15 mouse cellular contexts compared by ENCODE assay signal in genomic region chr3:26850691-26851563, GRCm38 (mm10).
DNase-seq lines count a peak whose midpoint lies in the region; ATAC-seq and TF ChIP-seq lines count a peak whose summit lies in the region.
"Had no signal": no experiment of that assay in that cellular context is flagged by ENCODE, and none has a peak within 500 bp of the region (broad histone marks: within the 10 kb centered on the region; RNA-seq: fewer than 3 reads in every experiment).

No protein-coding gene starts in this region.

- peak; percentile 28; the same call in 1 of the 2 replicates for TF ChIP-seq CTCF in forebrain, postnatal 0 days (IDR thresholded peaks at IDR 0.05; ENCODE audit: low read depth)

- H3K4me3 ChIP-seq in forebrain, embryonic 11.5 days (ENCODE audit: low read depth, low read length): no peak overlapping the region
- H3K4me3 ChIP-seq in forebrain, embryonic 10.5 days: no peak overlapping the region
- H3K4me3 ChIP-seq in forebrain, postnatal 0 days (ENCODE audit: low read depth, low read length): no peak overlapping the region
- no peak overlapping the region for H3K4me3 ChIP-seq in midbrain, embryonic 15.5 days
- H3K4me3 ChIP-seq in liver, embryonic 11.5 days (ENCODE audit: low read depth, low read length): no peak overlapping the region
- H3K4me3 ChIP-seq: embryonic facial prominence, embryonic 15.5 days; lung, embryonic 15.5 days; megakaryocyte, embryonic 14.5 days had no signal

- no peak overlapping the region for H3K9ac ChIP-seq in forebrain, embryonic 11.5 days (ENCODE audit: low read length)
- H3K9ac ChIP-seq in forebrain, postnatal 0 days: no peak overlapping the region
- no peak overlapping the region for H3K9ac ChIP-seq in midbrain, embryonic 15.5 days
- H3K9ac ChIP-seq in liver, embryonic 11.5 days (ENCODE audit: low read depth, low read length): no peak overlapping the region
- H3K9ac ChIP-seq: embryonic facial prominence, embryonic 15.5 days; lung, embryonic 15.5 days had no signal

- no peaks in the 10 kb centered on the region for H3K27me3 ChIP-seq in forebrain, embryonic 11.5 days (ENCODE audit: control insufficient read depth, insufficient read depth, low read length)
- H3K27me3 ChIP-seq in forebrain, embryonic 10.5 days (ENCODE audit: poor library complexity, severe bottlenecking): no peaks in the 10 kb centered on the region
- H3K27me3 ChIP-seq in forebrain, postnatal 0 days (ENCODE audit: insufficient read depth, low read length): no peaks in the 10 kb centered on the region
- no peaks in the 10 kb centered on the region for H3K27me3 ChIP-seq in midbrain, embryonic 15.5 days (replicated peaks)
- H3K27me3 ChIP-seq in liver, embryonic 11.5 days (replicated peaks; ENCODE audit: control insufficient read depth, insufficient read depth, low read length): no peaks in the 10 kb centered on the region
- H3K27me3 ChIP-seq: embryonic facial prominence, embryonic 15.5 days; lung, embryonic 15.5 days; megakaryocyte, embryonic 14.5 days had no signal

- no peaks in the 10 kb centered on the region for H3K36me3 ChIP-seq in forebrain, embryonic 11.5 days (ENCODE audit: control insufficient read depth, insufficient read depth, low read length)
- no peaks in the 10 kb centered on the region for H3K36me3 ChIP-seq in forebrain, embryonic 10.5 days (replicated peaks)
- H3K36me3 ChIP-seq in forebrain, postnatal 0 days (ENCODE audit: insufficient read depth): no peaks in the 10 kb centered on the region
- H3K36me3 ChIP-seq in midbrain, embryonic 15.5 days (replicated peaks): no peaks in the 10 kb centered on the region
- no peaks in the 10 kb centered on the region for H3K36me3 ChIP-seq in liver, embryonic 11.5 days (ENCODE audit: control insufficient read depth, insufficient read depth, low read length)
- H3K36me3 ChIP-seq: embryonic facial prominence, embryonic 15.5 days; lung, embryonic 15.5 days had no signal

- no peak overlapping the region for H3K27ac ChIP-seq in forebrain, embryonic 11.5 days (ENCODE audit: low read depth, low read length)
- H3K27ac ChIP-seq in forebrain, embryonic 10.5 days: no peak overlapping the region
- peak overlapping the region; percentile 72 for H3K27ac ChIP-seq in forebrain, postnatal 0 days (ENCODE audit: low read depth, low read length)
- H3K27ac ChIP-seq in midbrain, embryonic 15.5 days: peak overlapping the region; percentile 68
- H3K27ac ChIP-seq in liver, embryonic 11.5 days (ENCODE audit: low read depth, low read length): no peak overlapping the region
- H3K27ac ChIP-seq: embryonic facial prominence, embryonic 15.5 days; lung, embryonic 15.5 days had no signal

- no peak for DNase-seq in forebrain, embryonic 11.5 days (ENCODE audit: low spot score)
- no peak for DNase-seq in forebrain, embryonic 10.5 days (ENCODE audit: extremely low spot score, low spot score)
- peak; percentile 20 for DNase-seq in cerebellum, adult 9-11 months
- peak; percentile 62 for DNase-seq in forebrain, postnatal 0 days
- DNase-seq in liver, embryonic 11.5 days (ENCODE audit: low spot score): no peak
- DNase-seq in kidney, adult 9 months: no peak
- no peak for DNase-seq in adrenal gland, adult 2 months
- DNase-seq: heart, adult 18-20 months; kidney, postnatal 36 days; retina, postnatal 1 day had no signal

- no peaks in the 10 kb centered on the region for H3K9me3 ChIP-seq in forebrain, embryonic 11.5 days (ENCODE audit: control insufficient read depth, low read length)
- H3K9me3 ChIP-seq in forebrain, embryonic 10.5 days: no peaks in the 10 kb centered on the region
- H3K9me3 ChIP-seq in forebrain, postnatal 0 days (ENCODE audit: low read length): no peaks in the 10 kb centered on the region
- H3K9me3 ChIP-seq in midbrain, embryonic 15.5 days: no peaks in the 10 kb centered on the region
- H3K9me3 ChIP-seq in liver, embryonic 11.5 days (ENCODE audit: control insufficient read depth, low read length): 0 out of 2 replicates have a peak, but pooled peaks cover 2% of the 10 kb centered on the region
- H3K9me3 ChIP-seq: embryonic facial prominence, embryonic 15.5 days; lung, embryonic 15.5 days had no signal

- 42% methylated on average over 9 of the region's 9 CpGs for WGBS in forebrain, embryonic 11.5 days
- 57% methylated on average over 9 of the region's 9 CpGs for WGBS in forebrain, embryonic 10.5 days
- 12% methylated on average over 9 of the region's 9 CpGs for WGBS in forebrain, postnatal 0 days
- 30% methylated on average over 9 of the region's 9 CpGs for WGBS in midbrain, embryonic 15.5 days
- WGBS in liver, embryonic 11.5 days: 77% methylated on average over 9 of the region's 9 CpGs

- peak; percentile 53; the same call in 1 of the 2 replicates for ATAC-seq in forebrain, embryonic 11.5 days (replicated peaks; ENCODE audit: low FRiP score)
- peak; percentile 89 for ATAC-seq in forebrain, postnatal 0 days
- peak; percentile 87 for ATAC-seq in midbrain, embryonic 15.5 days (replicated peaks)
- no peak for ATAC-seq in liver, embryonic 11.5 days (replicated peaks; ENCODE audit: low FRiP score)
- ATAC-seq: intestine, embryonic 16.5 days had no signal

- no peak overlapping the region for H3K4me2 ChIP-seq in forebrain, embryonic 11.5 days (ENCODE audit: low read depth, low read length, severe bottlenecking)
- H3K4me2 ChIP-seq in forebrain, postnatal 0 days (ENCODE audit: low read depth): no peak overlapping the region
- no peak overlapping the region for H3K4me2 ChIP-seq in midbrain, embryonic 15.5 days
- no peak overlapping the region for H3K4me2 ChIP-seq in liver, embryonic 11.5 days
- H3K4me2 ChIP-seq: embryonic facial prominence, embryonic 15.5 days; lung, embryonic 15.5 days had no signal

- peaks cover 2% of the 10 kb centered on the region; the same call in 1 of the 2 replicates for H3K4me1 ChIP-seq in forebrain, embryonic 11.5 days (replicated peaks; ENCODE audit: control insufficient read depth, insufficient read depth, low read length)
- peaks cover 10% of the 10 kb centered on the region for H3K4me1 ChIP-seq in forebrain, embryonic 10.5 days
- H3K4me1 ChIP-seq in forebrain, postnatal 0 days (ENCODE audit: insufficient read depth): peaks cover 5% of the 10 kb centered on the region
- H3K4me1 ChIP-seq in midbrain, embryonic 15.5 days: peaks cover 14% of the 10 kb centered on the region
- H3K4me1 ChIP-seq in liver, embryonic 11.5 days (replicated peaks; ENCODE audit: control insufficient read depth, insufficient read depth, low read length): no peaks in the 10 kb centered on the region
- H3K4me1 ChIP-seq: embryonic facial prominence, embryonic 15.5 days; lung, embryonic 15.5 days; megakaryocyte, embryonic 14.5 days had no signal

Comparison
In these comparisons a context has a peak if more than half of its experiments do, and no peak if none do; other contexts are left out.
1. DNase-seq: peak in cerebellum, adult 9-11 months (single experiment) and forebrain, postnatal 0 days (single experiment); none in forebrain, embryonic 11.5 days (single experiment), forebrain, embryonic 10.5 days (single experiment), liver, embryonic 11.5 days (single experiment), kidney, adult 9 months (single experiment) and adrenal gland, adult 2 months (single experiment).
2. H3K27ac ChIP-seq: peak in forebrain, postnatal 0 days (single experiment) and midbrain, embryonic 15.5 days (single experiment); none in forebrain, embryonic 11.5 days (single experiment), forebrain, embryonic 10.5 days (single experiment) and liver, embryonic 11.5 days (single experiment).